In genomic region chr10:81498316-81499249, GRCm38 (mm10) we compare ENCODE assay signal across 9 mouse cellular contexts. TPM values are rescaled to one million over a fixed set of nuclear protein-coding genes. Genes with fewer than 3 reads are reported as not detected.
DNase-seq lines count a peak whose midpoint lies in the region; ATAC-seq and TF ChIP-seq lines count a peak whose summit lies in the region.
"Had no signal": no experiment of that assay in that cellular context is flagged by ENCODE, and none has a peak within 500 bp of the region (broad histone marks: within the 10 kb centered on the region; RNA-seq: fewer than 3 reads in every experiment).

No protein-coding gene starts in this region.

- DNase-seq in hindbrain, embryonic 10.5 days (ENCODE audit: low spot score): no peak
- DNase-seq in stomach, postnatal 0 days (ENCODE audit: low spot score): no peak
- no peak for DNase-seq in heart, postnatal 4 days

- no peak for ATAC-seq in hindbrain, embryonic 16.5 days
- no peak for ATAC-seq in stomach, embryonic 15.5 days (ENCODE audit: insufficient read depth, low FRiP score, low read depth)
- ATAC-seq in stomach, postnatal 0 days (ENCODE audit: low FRiP score, low TSS enrichment): no peak
- peak; percentile 12; the same call in 1 of the 2 replicates for ATAC-seq in granulocyte monocyte progenitor cell, adult 5-6 weeks (replicated peaks; ENCODE audit: poor library complexity, severe bottlenecking)
- no peak for ATAC-seq in stomach, embryonic 16.5 days (ENCODE audit: insufficient read depth, low FRiP score)
- no peak for ATAC-seq in inflammation-experienced regulatory T-cells, adult 6 months

- TF ChIP-seq CTCF in stomach, postnatal 0 days (IDR thresholded peaks at IDR 0.05; ENCODE audit: low read depth): no peak; the same call in 1 of the 2 replicates

- peaks cover 6% of the 10 kb centered on the region for H3K36me3 ChIP-seq in hindbrain, embryonic 10.5 days
- no peaks in the 10 kb centered on the region for H3K36me3 ChIP-seq in hindbrain, embryonic 16.5 days (ENCODE audit: control insufficient read depth, insufficient read depth, low read length)
- H3K36me3 ChIP-seq in stomach, embryonic 15.5 days: no peaks in the 10 kb centered on the region
- H3K36me3 ChIP-seq in stomach, postnatal 0 days (ENCODE audit: control insufficient read depth, insufficient read depth, low read length): no peaks in the 10 kb centered on the region
- H3K36me3 ChIP-seq in stomach, embryonic 16.5 days (ENCODE audit: control insufficient read depth, insufficient read depth, low read length): no peaks in the 10 kb centered on the region
- H3K36me3 ChIP-seq: neural tube, embryonic 12.5 days had no signal

- H3K4me3 ChIP-seq in hindbrain, embryonic 10.5 days: peak overlapping the region; percentile 7; the same call in 1 of the 2 replicates
- no peak overlapping the region for H3K4me3 ChIP-seq in hindbrain, embryonic 16.5 days (ENCODE audit: low read length)
- H3K4me3 ChIP-seq in stomach, embryonic 15.5 days (replicated peaks): 0 out of 2 replicates have a peak overlapping the region, but pooled peaks have one; percentile 8
- H3K4me3 ChIP-seq in stomach, postnatal 0 days (ENCODE audit: low read depth, low read length): no peak overlapping the region
- H3K4me3 ChIP-seq in stomach, embryonic 16.5 days (replicated peaks; ENCODE audit: low read length): no peak overlapping the region
- H3K4me3 ChIP-seq: neural tube, embryonic 12.5 days had no signal

- WGBS in hindbrain, embryonic 10.5 days: 88% methylated on average over 38 of the region's 38 CpGs
- 86% methylated on average over 38 of the region's 38 CpGs for WGBS in hindbrain, embryonic 16.5 days
- WGBS in stomach, embryonic 15.5 days: 80% methylated on average over 38 of the region's 38 CpGs
- WGBS in stomach, postnatal 0 days: 82% methylated on average over 38 of the region's 38 CpGs
- WGBS in stomach, embryonic 16.5 days: 81% methylated on average over 38 of the region's 38 CpGs

- no peak overlapping the region for H3K9ac ChIP-seq in hindbrain, embryonic 16.5 days (ENCODE audit: low read depth, low read length)
- H3K9ac ChIP-seq in stomach, embryonic 15.5 days: no peak overlapping the region
- H3K9ac ChIP-seq in stomach, postnatal 0 days (ENCODE audit: low read length): no peak overlapping the region
- H3K9ac ChIP-seq in stomach, embryonic 16.5 days (ENCODE audit: low read length): peak overlapping the region; percentile 42
- H3K9ac ChIP-seq: neural tube, embryonic 12.5 days had no signal

- no peak overlapping the region for H3K27ac ChIP-seq in hindbrain, embryonic 10.5 days
- H3K27ac ChIP-seq in hindbrain, embryonic 16.5 days (ENCODE audit: low read depth, low read length): no peak overlapping the region
- H3K27ac ChIP-seq in stomach, embryonic 15.5 days: no peak overlapping the region
- no peak overlapping the region for H3K27ac ChIP-seq in stomach, postnatal 0 days (replicated peaks)
- no peak overlapping the region for H3K27ac ChIP-seq in stomach, embryonic 16.5 days (ENCODE audit: low read length)
- H3K27ac ChIP-seq: neural tube, embryonic 12.5 days had no signal

- peaks cover 8% of the 10 kb centered on the region for H3K27me3 ChIP-seq in hindbrain, embryonic 10.5 days (ENCODE audit: insufficient read depth, poor library complexity, severe bottlenecking)
- no peaks in the 10 kb centered on the region for H3K27me3 ChIP-seq in hindbrain, embryonic 16.5 days (replicated peaks; ENCODE audit: control insufficient read depth, insufficient read depth, low read length)
- H3K27me3 ChIP-seq in stomach, embryonic 15.5 days (replicated peaks): no peaks in the 10 kb centered on the region
- no peaks in the 10 kb centered on the region for H3K27me3 ChIP-seq in stomach, postnatal 0 days (ENCODE audit: control insufficient read depth, insufficient read depth, low read length)
- H3K27me3 ChIP-seq in stomach, embryonic 16.5 days (ENCODE audit: control insufficient read depth, insufficient read depth, low read length): peaks cover 6% of the 10 kb centered on the region; the same call in 1 of the 2 replicates
- H3K27me3 ChIP-seq: neural tube, embryonic 12.5 days had no signal

- H3K4me1 ChIP-seq in hindbrain, embryonic 10.5 days (replicated peaks): peaks cover 50% of the 10 kb centered on the region
- peaks cover 28% of the 10 kb centered on the region for H3K4me1 ChIP-seq in hindbrain, embryonic 16.5 days (ENCODE audit: control insufficient read depth, insufficient read depth, low read depth, low read length)
- H3K4me1 ChIP-seq in stomach, embryonic 15.5 days: peaks cover 15% of the 10 kb centered on the region
- H3K4me1 ChIP-seq in stomach, postnatal 0 days (replicated peaks; ENCODE audit: control insufficient read depth, insufficient read depth): peaks cover 3% of the 10 kb centered on the region; the same call in 1 of the 2 replicates
- peaks cover 23% of the 10 kb centered on the region for H3K4me1 ChIP-seq in stomach, embryonic 16.5 days (ENCODE audit: control insufficient read depth, insufficient read depth, low read length)

- no peaks in the 10 kb centered on the region for H3K9me3 ChIP-seq in hindbrain, embryonic 10.5 days
- no peaks in the 10 kb centered on the region for H3K9me3 ChIP-seq in hindbrain, embryonic 16.5 days (ENCODE audit: control insufficient read depth, low read length)
- H3K9me3 ChIP-seq in stomach, embryonic 15.5 days: no peaks in the 10 kb centered on the region
- no peaks in the 10 kb centered on the region for H3K9me3 ChIP-seq in stomach, postnatal 0 days (ENCODE audit: control insufficient read depth, low read length)
- H3K9me3 ChIP-seq in stomach, embryonic 16.5 days (replicated peaks; ENCODE audit: control insufficient read depth, low read length): no peaks in the 10 kb centered on the region
- H3K9me3 ChIP-seq: neural tube, embryonic 12.5 days had no signal

- no peak for TF ChIP-seq EP300 in stomach, postnatal 0 days (optimal IDR thresholded peaks at IDR 0.05)

- no peak overlapping the region for H3K4me2 ChIP-seq in hindbrain, embryonic 16.5 days (ENCODE audit: low read length)
- peak overlapping the region; percentile 12; the same call in 1 of the 2 replicates for H3K4me2 ChIP-seq in stomach, embryonic 15.5 days
- no peak overlapping the region for H3K4me2 ChIP-seq in stomach, postnatal 0 days (replicated peaks; ENCODE audit: low read depth)
- no peak overlapping the region for H3K4me2 ChIP-seq in stomach, embryonic 16.5 days (ENCODE audit: low read depth, low read length)

RNA-seq across cellular contexts. Expression of gene S1pr4, which starts 1.3 kb away (rescaled TPM):
- polyA plus RNA-seq in hindbrain, embryonic 10.5 days (2016; fragmentation: Nextera tagmentation; extraction: Ambion mirVana): 0.39 and 0.42 TPM in 2 replicates
- 0.65 and 0.79 TPM in 2 replicates for polyA plus RNA-seq in hindbrain, embryonic 16.5 days (2015; fragmentation: Nextera tagmentation; extraction: Ambion mirVana)
- 1.4 and 1.6 TPM in 2 replicates for polyA plus RNA-seq in stomach, embryonic 15.5 days (2015; fragmentation: Nextera tagmentation; extraction: Ambion mirVana)
- polyA plus RNA-seq in stomach, postnatal 0 days (2015; fragmentation: Nextera tagmentation; extraction: Ambion mirVana): 1.0 and 1.5 TPM in 2 replicates
- total RNA-seq in granulocyte monocyte progenitor cell, adult 5-6 weeks (2014; fragmentation: Nextera tagmentation): 7.8 and 10.5 TPM in 2 replicates
- total RNA-seq in granulocyte monocyte progenitor cell, adult 5-6 weeks (2017): 7.0 and 9.2 TPM in 2 replicates
- polyA plus RNA-seq in stomach, embryonic 16.5 days (2015; fragmentation: Nextera tagmentation; extraction: Ambion mirVana): 1.2 TPM in 2 replicates
- under 1 TPM; 0.50 to 0.57 TPM for total RNA-seq in heart, postnatal 4 days (2021)
- polyA plus RNA-seq in inflammation-experienced regulatory T-cells, adult 6 months (2017; shearing (Covaris generic)): 10 to 100 TPM; 49.1 to 93.2 (median 50.3) TPM

RNA-seq across cellular contexts. Expression of gene Ncln, which starts 2.4 kb away (rescaled TPM):
- 87.4 and 92.6 TPM in 2 replicates for polyA plus RNA-seq in hindbrain, embryonic 10.5 days (2016; fragmentation: Nextera tagmentation; extraction: Ambion mirVana)
- polyA plus RNA-seq in hindbrain, embryonic 16.5 days (2015; fragmentation: Nextera tagmentation; extraction: Ambion mirVana): 68.9 and 82.7 TPM in 2 replicates
- polyA plus RNA-seq in stomach, embryonic 15.5 days (2015; fragmentation: Nextera tagmentation; extraction: Ambion mirVana): 83.9 and 93.7 TPM in 2 replicates
- 37.0 and 38.3 TPM in 2 replicates for polyA plus RNA-seq in stomach, postnatal 0 days (2015; fragmentation: Nextera tagmentation; extraction: Ambion mirVana)
- 124 and 140 TPM in 2 replicates for total RNA-seq in granulocyte monocyte progenitor cell, adult 5-6 weeks (2014; fragmentation: Nextera tagmentation)
- total RNA-seq in granulocyte monocyte progenitor cell, adult 5-6 weeks (2017): 83.1 and 128 TPM in 2 replicates
- polyA plus RNA-seq in stomach, embryonic 16.5 days (2015; fragmentation: Nextera tagmentation; extraction: Ambion mirVana): 88.4 and 96.7 TPM in 2 replicates
- total RNA-seq in heart, postnatal 4 days (2021): 10 to 100 TPM; 57.1 to 62.3 TPM
- polyA plus RNA-seq in inflammation-experienced regulatory T-cells, adult 6 months (2017; shearing (Covaris generic)): 10 to 100 TPM; 34.3 to 41.1 (median 36.9) TPM

RNA-seq across cellular contexts. Expression of gene Celf5, which starts 16.1 kb away (rescaled TPM):
- 3.1 and 12.9 TPM in 2 replicates for polyA plus RNA-seq in hindbrain, embryonic 10.5 days (2016; fragmentation: Nextera tagmentation; extraction: Ambion mirVana)
- 60.1 and 63.6 TPM in 2 replicates for polyA plus RNA-seq in hindbrain, embryonic 16.5 days (2015; fragmentation: Nextera tagmentation; extraction: Ambion mirVana)
- polyA plus RNA-seq in stomach, embryonic 15.5 days (2015; fragmentation: Nextera tagmentation; extraction: Ambion mirVana): 1.7 and 1.8 TPM in 2 replicates
- 0.62 TPM in 2 replicates for polyA plus RNA-seq in stomach, postnatal 0 days (2015; fragmentation: Nextera tagmentation; extraction: Ambion mirVana)
- total RNA-seq in granulocyte monocyte progenitor cell, adult 5-6 weeks (2014; fragmentation: Nextera tagmentation): not detected in 2 replicates
- not detected in 2 replicates for total RNA-seq in granulocyte monocyte progenitor cell, adult 5-6 weeks (2017)
- 1.3 and 1.5 TPM in 2 replicates for polyA plus RNA-seq in stomach, embryonic 16.5 days (2015; fragmentation: Nextera tagmentation; extraction: Ambion mirVana)
- total RNA-seq in heart, postnatal 4 days (2021): under 1 TPM; 0.09 to 0.33 TPM
- polyA plus RNA-seq in inflammation-experienced regulatory T-cells, adult 6 months (2017; shearing (Covaris generic)): 1 to 10 TPM; 1.1 to 1.4 (median 1.2) TPM

RNA-seq across cellular contexts. Expression of gene Gna15, which starts 25.4 kb away (rescaled TPM):
- polyA plus RNA-seq in hindbrain, embryonic 10.5 days (2016; fragmentation: Nextera tagmentation; extraction: Ambion mirVana): 0.63 and 1.6 TPM in 2 replicates
- polyA plus RNA-seq in hindbrain, embryonic 16.5 days (2015; fragmentation: Nextera tagmentation; extraction: Ambion mirVana): 0.81 and 1.1 TPM in 2 replicates
- 4.4 and 5.8 TPM in 2 replicates for polyA plus RNA-seq in stomach, embryonic 15.5 days (2015; fragmentation: Nextera tagmentation; extraction: Ambion mirVana)
- 9.8 and 10.1 TPM in 2 replicates for polyA plus RNA-seq in stomach, postnatal 0 days (2015; fragmentation: Nextera tagmentation; extraction: Ambion mirVana)
- total RNA-seq in granulocyte monocyte progenitor cell, adult 5-6 weeks (2014; fragmentation: Nextera tagmentation): 30.0 and 31.7 TPM in 2 replicates
- total RNA-seq in granulocyte monocyte progenitor cell, adult 5-6 weeks (2017): 23.8 and 34.6 TPM in 2 replicates
- polyA plus RNA-seq in stomach, embryonic 16.5 days (2015; fragmentation: Nextera tagmentation; extraction: Ambion mirVana): 9.0 and 11.0 TPM in 2 replicates
- under 1 TPM; 0.48 to 0.56 TPM for total RNA-seq in heart, postnatal 4 days (2021)
- polyA plus RNA-seq in inflammation-experienced regulatory T-cells, adult 6 months (2017; shearing (Covaris generic)): 100 to 1,000 TPM in 1 of 3 experiments, 10 to 100 TPM in 2; 23.1 to 102 (median 24.3) TPM

RNA-seq across cellular contexts. Expression of gene Nfic, which starts 43.1 kb away (rescaled TPM):
- 10.5 and 16.0 TPM in 2 replicates for polyA plus RNA-seq in hindbrain, embryonic 10.5 days (2016; fragmentation: Nextera tagmentation; extraction: Ambion mirVana)
- polyA plus RNA-seq in hindbrain, embryonic 16.5 days (2015; fragmentation: Nextera tagmentation; extraction: Ambion mirVana): 24.5 and 34.5 TPM in 2 replicates
- 65.5 and 78.2 TPM in 2 replicates for polyA plus RNA-seq in stomach, embryonic 15.5 days (2015; fragmentation: Nextera tagmentation; extraction: Ambion mirVana)
- polyA plus RNA-seq in stomach, postnatal 0 days (2015; fragmentation: Nextera tagmentation; extraction: Ambion mirVana): 40.4 and 42.4 TPM in 2 replicates
- 39.6 and 41.7 TPM in 2 replicates for total RNA-seq in granulocyte monocyte progenitor cell, adult 5-6 weeks (2014; fragmentation: Nextera tagmentation)
- 5.3 and 10.5 TPM in 2 replicates for total RNA-seq in granulocyte monocyte progenitor cell, adult 5-6 weeks (2017)
- 74.8 and 82.5 TPM in 2 replicates for polyA plus RNA-seq in stomach, embryonic 16.5 days (2015; fragmentation: Nextera tagmentation; extraction: Ambion mirVana)
- total RNA-seq in heart, postnatal 4 days (2021): 100 to 1,000 TPM; 125 to 130 TPM
- polyA plus RNA-seq in inflammation-experienced regulatory T-cells, adult 6 months (2017; shearing (Covaris generic)): 10 to 100 TPM; 13.8 to 17.2 (median 15.0) TPM

Comparison
In these comparisons a context has a peak if more than half of its experiments do, and no peak if none do; other contexts are left out.
1. H3K4me3 ChIP-seq: peak in hindbrain, embryonic 10.5 days (single experiment) and stomach, embryonic 15.5 days (single experiment); none in hindbrain, embryonic 16.5 days (single experiment), stomach, postnatal 0 days (single experiment) and stomach, embryonic 16.5 days (single experiment).
2. RNA of gene S1pr4, which starts 1.3 kb away (polyA plus RNA-seq): 49.1 to 93.2 TPM in inflammation-experienced regulatory T-cells, adult 6 months; 1.4 to 1.6 TPM in stomach, embryonic 15.5 days, 1.2 TPM in stomach, embryonic 16.5 days, 1.0 to 1.5 TPM in stomach, postnatal 0 days, 0.65 to 0.79 TPM in hindbrain, embryonic 16.5 days and 0.39 to 0.42 TPM in hindbrain, embryonic 10.5 days; every median in the first group is over 10 times any median in the second.